Mouse (Mus musculus) midbrain, embryonic 11.5 days (tissue): ENCODE results near the gene Wnt7b. TPM values are rescaled to one million over a fixed set of nuclear protein-coding genes. Genes with fewer than 3 reads are reported as not detected.
A peak's percentile ranks its signal among the peaks of the same experiment; 100 is the strongest.

Source experiments
- ATAC-seq: fragments of 200-750 bp; cut with Nextera tagmentation; 2 replicates; pipeline ENCODE4 v1.8.0; 2017; ENCODE audit warnings: moderate TSS enrichment, moderate library complexity; ENCODE audit not compliant: low FRiP score
- DNase-seq: peaks from one replicate; pipeline ENCODE4 v3.0.0; 2015; ENCODE audit warnings: low spot score; ENCODE audit errors: missing footprints
- H3K27ac ChIP-seq: fragments of 300-500 bp; sonication (generic); 2 replicates; pipeline ENCODE4 v1.5.1; 2014; ENCODE audit warnings: low read depth, low read length
- H3K27me3 ChIP-seq: fragments of 300-500 bp; sonication (generic); 2 replicates; pipeline ENCODE4 v1.6.1; 2014; ENCODE audit warnings: mild to moderate bottlenecking, low read length, moderate library complexity, mixed read lengths; ENCODE audit not compliant: control insufficient read depth, insufficient read depth
- H3K36me3 ChIP-seq: fragments of 300-500 bp; sonication (generic); 2 replicates; pipeline ENCODE4 v1.6.1; 2014; ENCODE audit warnings: mild to moderate bottlenecking, low read length, moderate library complexity, mixed read lengths; ENCODE audit not compliant: control insufficient read depth, insufficient read depth
- H3K4me1 ChIP-seq: fragments of 300-500 bp; sonication (generic); 2 replicates; pipeline ENCODE4 v1.6.1; 2014; ENCODE audit warnings: low read length; ENCODE audit not compliant: control insufficient read depth, insufficient read depth
- H3K4me2 ChIP-seq: fragments of 300-500 bp; sonication (generic); 2 replicates; pipeline ENCODE4 v1.6.1; 2014; ENCODE audit warnings: mild to moderate bottlenecking, moderate library complexity
- H3K4me3 ChIP-seq: fragments of 300-500 bp; sonication (generic); 2 replicates; pipeline ENCODE4 v1.5.1; 2014; ENCODE audit warnings: low read depth, low read length
- H3K9ac ChIP-seq: fragments of 300-500 bp; sonication (generic); 2 replicates; pipeline ENCODE4 v1.6.1; 2014; ENCODE audit warnings: low read length
- H3K9me3 ChIP-seq: fragments of 300-500 bp; sonication (generic); 2 replicates; pipeline ENCODE4 v1.6.1; 2016; ENCODE audit warnings: low read length; ENCODE audit not compliant: control insufficient read depth
- WGBS: fragments of 180-500 bp; shearing (Covaris S2); extraction: QIAGEN DNeasy Blood & Tissue Kit; methylation state at CpG from one replicate; pipeline ENCODE4 v1.1.7; 2014; 5-methylcytosine and 5-hydroxymethylcytosine counted together
- polyA plus RNA-seq: library from polyadenylated mRNA; unstranded; fragments of >200 nt; fragmentation: Nextera tagmentation; extraction: Ambion mirVana; gene quantifications from 2 replicates; pipeline ENCODE4 v1.2.1, GENCODE M21; 2014

Gene Wnt7b
- polyA plus RNA-seq, 1 experiment from 2014 or later = 44.3 TPM

- Histone ChIP-seq H3K36me3 (no peaks in the 10 kb centered on the region), H3K9ac (peak overlapping the region; percentile 76), H3K9me3 (no peaks in the 10 kb centered on the region), H3K4me1 (peaks cover 61% of the 10 kb centered on the region), H3K4me3 (peak overlapping the region; percentile 69), H3K4me2 (peak overlapping the region; percentile 78), H3K27me3 (peaks cover 81% of the 10 kb centered on the region), H3K27ac (peak overlapping the region; percentile 57; the same call in 1 of the 2 replicates)
- WGBS = under 1% methylated on average over 61 of the region's 61 CpGs
- ATAC-seq (peak; percentile 47; the same call in 1 of the 2 replicates), DNase-seq (peak; percentile 96)
Measured at GRCm38 (mm10) chr15:85576511-85577440, 5.5 kb downstream of the Wnt7b start.

- DNase-seq = peak; percentile 92
- peak overlapping the region; percentile 69 for H3K4me3 ChIP-seq
- H3K27me3 ChIP-seq = peaks cover 75% of the 10 kb centered on the region
- no peak for ATAC-seq
- no peaks in the 10 kb centered on the region for H3K36me3 ChIP-seq
- peak overlapping the region; percentile 27; the same call in 1 of the 2 replicates for H3K27ac ChIP-seq
- peak overlapping the region; percentile 78 for H3K4me2 ChIP-seq
- no peaks in the 10 kb centered on the region for H3K9me3 ChIP-seq
- peaks cover 56% of the 10 kb centered on the region for H3K4me1 ChIP-seq
- under 1% methylated on average over 20 of the region's 20 CpGs for WGBS
- H3K9ac ChIP-seq = peak overlapping the region; percentile 76
Measured at GRCm38 (mm10) chr15:85576110-85576509, 6.2 kb downstream of the Wnt7b start.

GRCm38 (mm10) chr15:85574558-85574957 is 7.7 kb downstream of the Wnt7b start:
- Histone ChIP-seq H3K27me3 (peaks cover 59% of the 10 kb centered on the region), H3K27ac (no peak overlapping the region), H3K4me2 (no peak overlapping the region; the same call in 1 of the 2 replicates), H3K9ac (no peak overlapping the region), H3K36me3 (no peaks in the 10 kb centered on the region), H3K4me3 (no peak overlapping the region), H3K9me3 (no peaks in the 10 kb centered on the region), H3K4me1 (peaks cover 48% of the 10 kb centered on the region)
- DNase-seq (peak; percentile 67), ATAC-seq (no peak)
- 84% methylated on average over 8 of the region's 8 CpGs for WGBS

- no peak overlapping the region for H3K9ac ChIP-seq
- H3K4me3 ChIP-seq = no peak overlapping the region
- 67% methylated on average over 5 of the region's 5 CpGs for WGBS
- ATAC-seq (no peak), DNase-seq (peak; percentile 54)
- H3K4me1 ChIP-seq = peaks cover 48% of the 10 kb centered on the region
- no peaks in the 10 kb centered on the region for H3K36me3 ChIP-seq
- H3K27ac ChIP-seq = no peak overlapping the region
- peaks cover 54% of the 10 kb centered on the region for H3K27me3 ChIP-seq
- no peaks in the 10 kb centered on the region for H3K9me3 ChIP-seq
- no peak overlapping the region for H3K4me2 ChIP-seq
Measured at GRCm38 (mm10) chr15:85574086-85574485, 8.2 kb downstream of the Wnt7b start.

GRCm38 (mm10) chr15:85572619-85573254 is 9.5 kb downstream of the Wnt7b start:
- H3K27ac ChIP-seq = no peak overlapping the region; the same call in 1 of the 2 replicates
- peak; percentile 22; the same call in 1 of the 2 replicates for ATAC-seq
- no peak overlapping the region for H3K4me3 ChIP-seq
- no peak overlapping the region for H3K4me2 ChIP-seq
- H3K9ac ChIP-seq = no peak overlapping the region
- DNase-seq = no peak
- H3K4me1 ChIP-seq = peaks cover 44% of the 10 kb centered on the region
- no peaks in the 10 kb centered on the region for H3K9me3 ChIP-seq
- H3K27me3 ChIP-seq = peaks cover 41% of the 10 kb centered on the region
- H3K36me3 ChIP-seq = no peaks in the 10 kb centered on the region
- WGBS = 33% methylated on average over 8 of the region's 8 CpGs

GRCm38 (mm10) chr15:85569995-85570734 is 12.1 kb downstream of the Wnt7b start:
- WGBS = 79% methylated on average over 8 of the region's 8 CpGs
- Histone ChIP-seq H3K36me3 (no peaks in the 10 kb centered on the region), H3K4me3 (no peak overlapping the region), H3K9me3 (no peaks in the 10 kb centered on the region), H3K4me1 (peaks cover 27% of the 10 kb centered on the region), H3K4me2 (no peak overlapping the region), H3K9ac (no peak overlapping the region), H3K27ac (no peak overlapping the region), H3K27me3 (peaks cover 15% of the 10 kb centered on the region)
- DNase-seq = no peak
- no peak for ATAC-seq

GRCm38 (mm10) chr15:85569167-85569797 is 13.0 kb downstream of the Wnt7b start:
- WGBS = 77% methylated on average over 2 of the region's 2 CpGs
- Histone ChIP-seq H3K4me1 (peaks cover 20% of the 10 kb centered on the region), H3K36me3 (no peaks in the 10 kb centered on the region), H3K4me3 (no peak overlapping the region), H3K9ac (no peak overlapping the region), H3K27me3 (peaks cover 8% of the 10 kb centered on the region; the same call in 1 of the 2 replicates), H3K9me3 (no peaks in the 10 kb centered on the region), H3K27ac (no peak overlapping the region), H3K4me2 (no peak overlapping the region)
- DNase-seq = no peak
- no peak for ATAC-seq

GRCm38 (mm10) chr15:85568402-85568801 is 13.9 kb downstream of the Wnt7b start:
- Histone ChIP-seq H3K4me1 (peaks cover 16% of the 10 kb centered on the region), H3K4me2 (no peak overlapping the region), H3K27me3 (peaks cover 4% of the 10 kb centered on the region; the same call in 1 of the 2 replicates), H3K4me3 (no peak overlapping the region), H3K27ac (no peak overlapping the region), H3K9me3 (no peaks in the 10 kb centered on the region), H3K9ac (no peak overlapping the region), H3K36me3 (no peaks in the 10 kb centered on the region)
- ATAC-seq (no peak), DNase-seq (no peak)
- 83% methylated on average over 3 of the region's 3 CpGs for WGBS
